Mouse (Mus musculus) CH12.LX (cell line): ENCODE results near the gene Yars. TPM values are rescaled to one million over a fixed set of nuclear protein-coding genes. Genes with fewer than 3 reads are reported as not detected.

Experiments used
- DNase-seq: peaks from one replicate; pipeline ENCODE4 v3.0.0-alpha.2; 2013; ENCODE audit errors: extremely low read depth
- H3K27ac ChIP-seq: 2 replicates; pipeline ENCODE4 v1.5.1; 2012; ENCODE audit warnings: low read depth, mild to moderate bottlenecking, control low read depth, moderate library complexity; ENCODE audit not compliant: insufficient read depth
- H3K27me3 ChIP-seq: replicated peaks from 2 replicates; pipeline ENCODE3; 2012; ENCODE audit warnings: inconsistent platforms
- H3K36me3 ChIP-seq, 2 experiments: replicated peaks in 1 of 2; 2 replicates each; pipeline versions ENCODE3 to v1.6.1; 2012; ENCODE audit warnings: inconsistent platforms in 1 of 2, low read length in 1 of 2, mild to moderate bottlenecking in 1 of 2, mixed read lengths in 1 of 2, moderate library complexity in 1 of 2; ENCODE audit not compliant: control insufficient read depth in 1 of 2, insufficient read depth in 1 of 2
- H3K4me1 ChIP-seq, 2 experiments: 2 replicates each; pipeline ENCODE4 v1.6.1; 2012; ENCODE audit warnings: inconsistent platforms in 1 of 2, moderate library complexity in 1 of 2; ENCODE audit not compliant: insufficient read depth in 2 of 2, control insufficient read depth in 1 of 2
- H3K4me2 ChIP-seq: 2 replicates; pipeline ENCODE4 v1.6.1; 2012; ENCODE audit warnings: low read depth, mild to moderate bottlenecking, control low read depth; ENCODE audit not compliant: poor library complexity, insufficient read depth, severe bottlenecking
- H3K4me3 ChIP-seq, 3 experiments: fragments of 150-350 bp in 1 of 3; sonication (generic) in 1 of 3; replicated peaks in 1 of 3; 2 replicates each; pipeline versions ENCODE3 to v1.5.1; 2011 to 2012; ENCODE audit warnings: low read depth in 2 of 3, low read length in 2 of 3, mild to moderate bottlenecking in 2 of 3, moderate library complexity in 2 of 3, control low read depth in 1 of 3, improper control_type of control experiment in 1 of 3, inconsistent platforms in 1 of 3, mixed read lengths in 1 of 3; ENCODE audit not compliant: poor library complexity in 1 of 3
- H3K79me2 ChIP-seq: replicated peaks from 2 replicates; pipeline ENCODE4 v1.6.1; 2012; ENCODE audit warnings: mild to moderate bottlenecking, moderate library complexity; ENCODE audit not compliant: control insufficient read depth, poor library complexity, insufficient read depth, severe bottlenecking; ENCODE audit errors: extremely low read depth
- H3K9ac ChIP-seq: 2 replicates; pipeline ENCODE4 v1.6.1; 2012; ENCODE audit warnings: low read depth, mild to moderate bottlenecking, control low read depth, moderate library complexity; ENCODE audit not compliant: insufficient read depth
- H3K9me3 ChIP-seq: replicated peaks from 2 replicates; pipeline ENCODE3; 2012; ENCODE audit warnings: low read length, inconsistent platforms, mixed read lengths
- CHD1 ChIP-seq: IDR thresholded peaks from 2 replicates; pipeline ENCODE4 v1.6.1; 2012; ENCODE audit warnings: low read depth, low read length, improper control_type of control experiment, inconsistent platforms
- IRF4 ChIP-seq: IDR thresholded peaks from 2 replicates; pipeline ENCODE4 v1.6.1; 2014; ENCODE audit warnings: low read depth, mild to moderate bottlenecking, inconsistent platforms, low read length, improper control_type of control experiment
- MAFK ChIP-seq: IDR thresholded peaks from 2 replicates; pipeline ENCODE4 v1.6.1; 2011; ENCODE audit warnings: low read length, improper control_type of control experiment; ENCODE audit not compliant: insufficient replicate concordance
- MEF2A ChIP-seq: IDR thresholded peaks from 2 replicates; pipeline ENCODE4 v1.6.1; 2014; ENCODE audit warnings: low read depth, mild to moderate bottlenecking, inconsistent platforms, low read length, improper control_type of control experiment, borderline replicate concordance
- MXI1 ChIP-seq: IDR thresholded peaks from 2 replicates; pipeline ENCODE4 v1.6.1; 2011; ENCODE audit warnings: mild to moderate bottlenecking, low read depth, low read length, improper control_type of control experiment
- RAD21 ChIP-seq: IDR thresholded peaks from 2 replicates; pipeline ENCODE4 v1.6.1; 2011; ENCODE audit warnings: low read depth, mild to moderate bottlenecking, low read length, improper control_type of control experiment, moderate library complexity
- SMC3 ChIP-seq: IDR thresholded peaks from 2 replicates; pipeline ENCODE4 v1.6.1; 2011; ENCODE audit warnings: low read depth, low read length, improper control_type of control experiment
- TBP ChIP-seq: conservative IDR thresholded peaks from 2 replicates; pipeline ENCODE4 v1.6.1; 2011; ENCODE audit warnings: low read depth, low read length, improper control_type of control experiment
- USF1 ChIP-seq: IDR thresholded peaks from 2 replicates; pipeline ENCODE4 v1.6.1; 2014; ENCODE audit warnings: low read depth, mild to moderate bottlenecking, inconsistent platforms, low read length, improper control_type of control experiment
- ZC3H11A ChIP-seq: IDR thresholded peaks from 2 replicates; pipeline ENCODE4 v1.6.1; 2012; ENCODE audit warnings: low read depth, mild to moderate bottlenecking, inconsistent platforms, low read length, improper control_type of control experiment
- ZNF384 ChIP-seq: IDR thresholded peaks from 2 replicates; pipeline ENCODE4 v1.6.1; 2012; ENCODE audit warnings: low read depth, low read length, improper control_type of control experiment, inconsistent platforms
- dilution Hi-C: fragments of 300-500 bp; cut with MboI; formaldehyde crosslinking; loops from 2 replicates; pipeline ENCODE4 v1.14.3; 2020; ENCODE audit warnings: low sequenced_read_pairs; ENCODE audit not compliant: extremely low pct_unique_long_range_greater_than_20kb, extremely low pct_ligation_motif_present
- in situ Hi-C: fragments of 300-500 bp; cut with MboI; formaldehyde crosslinking; loops from 3 replicates; pipeline ENCODE4 v1.14.3; 2019; ENCODE audit warnings: low sequenced_read_pairs, low pct_ligation_motif_present, low pct_unique_long_range_greater_than_20kb, mixed read lengths
- polyA plus RNA-seq: library from polyadenylated mRNA; unstranded; fragments of >175 nt; gene quantifications from 2 replicates; pipeline ENCODE4 v1.2.1, GENCODE M21; 2012; ENCODE audit warnings: low read depth; ENCODE audit not compliant: insufficient read length
- total RNA-seq, 2 experiments: library from RNA; depleted of rRNA; stranded (reverse); fragments of 300-350 nt in 1 of 2; fragments of >200 nt in 1 of 2; gene quantifications; 2 replicates each; pipeline ENCODE4 v1.2.3; 2012 to 2014

The Yars gene
- total and polyA plus RNA-seq, 3 experiments: 96.3 to 207 (median 180) TPM

GRCm38 (mm10) chr4:129188041-129188659, 1.4 kb upstream of the Yars start:
- Histone ChIP-seq H3K9ac (peak overlapping the region; percentile 92), H3K27me3 (no peaks in the 10 kb centered on the region), H3K79me2 (peaks cover 68% of the 10 kb centered on the region), H3K4me1 (peaks cover 17 to 53% of the 10 kb centered on the region in 2 experiments), H3K4me2 (peak overlapping the region; percentile 98), H3K27ac (no peak overlapping the region), H3K9me3 (no peaks in the 10 kb centered on the region), H3K4me3 (peak overlapping the region; percentile 66 to 89 (median 75)), H3K36me3 (peaks cover 11 to 33% of the 10 kb centered on the region in 2 experiments)
- in situ Hi-C loops: loop anchor here (10.0 kb wide), 1 partner anchor 53 kb away; the partner anchor contains the start of gene Fndc5
- dilution Hi-C loops: no loop called here
- no peak for DNase-seq
- TF ChIP-seq USF1 (no peak), ZC3H11A (no peak), MEF2A (peak; percentile 46; the same call in 1 of the 2 replicates), CHD1 (no peak), IRF4 (no peak), MXI1 (no peak), ZNF384 (peak; percentile 56; the same call in 1 of the 2 replicates)

GRCm38 (mm10) chr4:129188803-129189541, 588 bp upstream of the Yars start:
- H3K9ac ChIP-seq: peak overlapping the region; percentile 92
- H3K79me2 ChIP-seq: peaks cover 74% of the 10 kb centered on the region
- H3K27me3 ChIP-seq: no peaks in the 10 kb centered on the region
- DNase-seq: peak; percentile 25
- dilution Hi-C loops: no loop called here
- in situ Hi-C loops: loop anchor here (10.0 kb wide), 1 partner anchor 54 kb away; the partner anchor contains the start of gene Fndc5
- peaks cover 17 to 38% of the 10 kb centered on the region in 2 experiments for H3K36me3 ChIP-seq
- H3K4me1 ChIP-seq: peaks cover 18 to 54% of the 10 kb centered on the region in 2 experiments
- TF ChIP-seq TBP (0 out of 2 replicates have a peak, but pooled peaks have one; percentile 21), SMC3 (no peak), MAFK (no peak), RAD21 (no peak)
- TF ChIP-seq, all 38 proteins: peak for 1
- Histone ChIP-seq H3K4me2 (peak overlapping the region; percentile 98), H3K4me3 (peak overlapping the region; percentile 66 to 89 (median 75)), H3K27ac (peak overlapping the region; percentile 39), H3K9me3 (no peaks in the 10 kb centered on the region)
